In the genomic region with DNA sequence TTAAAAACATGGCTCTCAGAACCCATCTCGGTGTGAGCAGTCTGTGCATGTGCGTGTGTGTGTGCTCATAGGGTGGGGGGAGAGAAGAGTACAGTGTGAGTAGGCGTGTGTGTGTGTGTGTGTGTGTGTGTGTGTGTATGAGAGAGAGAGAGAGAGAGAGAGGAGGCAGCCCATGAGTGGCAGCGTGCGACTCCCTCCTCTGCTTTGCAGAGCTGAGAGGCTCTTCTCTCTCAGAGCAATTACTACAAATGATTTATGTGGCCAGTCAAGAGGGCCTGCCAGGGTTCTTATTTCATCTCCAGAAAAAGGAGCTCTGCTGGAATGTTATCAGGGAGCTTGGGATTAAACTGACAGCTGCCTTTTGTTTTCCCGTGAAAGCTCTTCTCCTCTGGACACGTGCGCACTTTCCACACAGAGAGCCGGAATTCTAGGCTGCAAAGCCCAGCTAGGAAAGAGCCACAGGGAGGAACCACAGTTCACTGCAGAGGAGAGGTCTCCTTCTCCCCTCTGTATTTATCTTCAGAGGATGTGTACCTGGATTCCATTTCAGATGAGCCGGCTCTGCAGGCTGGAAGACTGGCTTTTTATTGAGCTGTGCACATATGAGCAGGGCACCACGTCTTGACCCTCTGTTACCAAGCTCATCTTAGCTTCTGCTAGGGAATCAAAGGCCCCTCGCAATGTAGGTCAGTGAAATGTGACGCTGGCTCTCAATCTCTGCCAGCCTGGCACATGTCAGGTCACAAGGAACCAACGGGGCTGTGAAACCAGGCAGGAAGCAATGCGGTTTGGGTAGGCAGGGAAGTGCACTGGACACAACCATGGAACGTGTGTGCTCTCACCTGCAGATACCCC, we compare ENCODE assay signal across 8 mouse cellular contexts.
DNase-seq lines count a peak whose midpoint lies in the region; ATAC-seq lines count a peak whose summit lies in the region.

No protein-coding gene starts in this region.

- no peak for DNase-seq in lung, adult 18-20 months
- peak; percentile 83 for DNase-seq in embryonic facial prominence, embryonic 14.5 days (ENCODE audit: low spot score)
- DNase-seq in hindbrain, embryonic 11.5 days (ENCODE audit: low spot score), result no peak
- DNase-seq in testis, postnatal 10 days (ENCODE audit: low spot score), result no peak
- no peak for DNase-seq in T-cell, adult 2 months (ENCODE audit: low spot score)

- H3K4me3 ChIP-seq in lung, embryonic 16.5 days (ENCODE audit: low read length), result no peak overlapping the region
- no peak overlapping the region for H3K4me3 ChIP-seq in embryonic facial prominence, embryonic 14.5 days (ENCODE audit: low read depth, low read length)
- H3K4me3 ChIP-seq in hindbrain, embryonic 11.5 days (ENCODE audit: low read depth, low read length), result no peak overlapping the region
- H3K4me3 ChIP-seq in macrophage (ENCODE audit: inconsistent target), result no peak overlapping the region
- no peak overlapping the region for H3K4me3 ChIP-seq in stomach, embryonic 16.5 days (replicated peaks; ENCODE audit: low read length)

- 0 out of 2 replicates have a peak overlapping the region, but pooled peaks have one; percentile 39 for H3K9ac ChIP-seq in lung, embryonic 16.5 days (ENCODE audit: low read length)
- peak overlapping the region; percentile 34; the same call in 1 of the 2 replicates for H3K9ac ChIP-seq in embryonic facial prominence, embryonic 14.5 days (ENCODE audit: low read depth, low read length)
- no peak overlapping the region for H3K9ac ChIP-seq in hindbrain, embryonic 11.5 days (ENCODE audit: low read depth, low read length)
- H3K9ac ChIP-seq in stomach, embryonic 16.5 days (ENCODE audit: low read length), result no peak overlapping the region; the same call in 1 of the 2 replicates

- peak overlapping the region; percentile 68 for H3K27ac ChIP-seq in lung, embryonic 16.5 days (ENCODE audit: low read length)
- peak overlapping the region; percentile 49 for H3K27ac ChIP-seq in embryonic facial prominence, embryonic 14.5 days (replicated peaks; ENCODE audit: low read depth, low read length)
- H3K27ac ChIP-seq in hindbrain, embryonic 11.5 days (ENCODE audit: low read depth, low read length), result peak overlapping the region; percentile 61
- H3K27ac ChIP-seq in macrophage, result peak overlapping the region; percentile 24; the same call in 1 of the 2 replicates
- peak overlapping the region; percentile 29; the same call in 1 of the 2 replicates for H3K27ac ChIP-seq in stomach, embryonic 16.5 days (ENCODE audit: low read length)

- 13% methylated on average over 16 of the region's 16 CpGs for WGBS in lung, embryonic 16.5 days
- 27% methylated on average over 16 of the region's 16 CpGs for WGBS in embryonic facial prominence, embryonic 14.5 days
- WGBS in hindbrain, embryonic 11.5 days, result 35% methylated on average over 16 of the region's 16 CpGs
- 57% methylated on average over 14 of the region's 16 CpGs for whole genome bisulfite sequencing in macrophage (ENCODE audit: missing documents)
- 21% methylated on average over 16 of the region's 16 CpGs for WGBS in stomach, embryonic 16.5 days

- no peaks in the 10 kb centered on the region for H3K27me3 ChIP-seq in lung, embryonic 16.5 days (ENCODE audit: control insufficient read depth, insufficient read depth, low read depth, low read length)
- no peaks in the 10 kb centered on the region for H3K27me3 ChIP-seq in embryonic facial prominence, embryonic 14.5 days (replicated peaks; ENCODE audit: control insufficient read depth, insufficient read depth, low read length)
- no peaks in the 10 kb centered on the region for H3K27me3 ChIP-seq in hindbrain, embryonic 11.5 days (ENCODE audit: control insufficient read depth, insufficient read depth, low read length)
- no peaks in the 10 kb centered on the region for H3K27me3 ChIP-seq in stomach, embryonic 16.5 days (ENCODE audit: control insufficient read depth, insufficient read depth, low read length)

- no peaks in the 10 kb centered on the region for H3K36me3 ChIP-seq in lung, embryonic 16.5 days (ENCODE audit: control insufficient read depth, insufficient read depth, low read length)
- no peaks in the 10 kb centered on the region for H3K36me3 ChIP-seq in embryonic facial prominence, embryonic 14.5 days (ENCODE audit: control insufficient read depth, insufficient read depth, low read length)
- H3K36me3 ChIP-seq in hindbrain, embryonic 11.5 days (ENCODE audit: control insufficient read depth, insufficient read depth, low read length), result no peaks in the 10 kb centered on the region
- no peaks in the 10 kb centered on the region for H3K36me3 ChIP-seq in macrophage (ENCODE audit: inconsistent target)
- H3K36me3 ChIP-seq in stomach, embryonic 16.5 days (ENCODE audit: control insufficient read depth, insufficient read depth, low read length), result no peaks in the 10 kb centered on the region

- H3K79me2 ChIP-seq in macrophage (ENCODE audit: inconsistent target), result no peaks in the 10 kb centered on the region

- peak overlapping the region; percentile 16; the same call in 1 of the 2 replicates for H3K4me2 ChIP-seq in lung, embryonic 16.5 days (ENCODE audit: low read depth, low read length)
- H3K4me2 ChIP-seq in embryonic facial prominence, embryonic 14.5 days (ENCODE audit: low read depth, low read length), result peak overlapping the region; percentile 24; the same call in 1 of the 2 replicates
- no peak overlapping the region for H3K4me2 ChIP-seq in hindbrain, embryonic 11.5 days (replicated peaks; ENCODE audit: low read depth, low read length)
- no peak overlapping the region for H3K4me2 ChIP-seq in stomach, embryonic 16.5 days (ENCODE audit: low read depth, low read length)

- peak; percentile 77 for ATAC-seq in lung, embryonic 16.5 days (ENCODE audit: low read depth)
- ATAC-seq in embryonic facial prominence, embryonic 14.5 days (ENCODE audit: low read depth), result peak; percentile 80
- ATAC-seq in hindbrain, embryonic 11.5 days (ENCODE audit: low FRiP score), result peak; percentile 75
- ATAC-seq in stomach, embryonic 16.5 days (ENCODE audit: insufficient read depth, low FRiP score), result peak; percentile 58; the same call in 1 of the 2 replicates

- no peaks in the 10 kb centered on the region for H3K9me3 ChIP-seq in lung, embryonic 16.5 days (ENCODE audit: control insufficient read depth, low read length)
- H3K9me3 ChIP-seq in embryonic facial prominence, embryonic 14.5 days (ENCODE audit: control insufficient read depth, low read length), result no peaks in the 10 kb centered on the region
- H3K9me3 ChIP-seq in hindbrain, embryonic 11.5 days (ENCODE audit: control insufficient read depth, low read length), result no peaks in the 10 kb centered on the region
- H3K9me3 ChIP-seq in stomach, embryonic 16.5 days (replicated peaks; ENCODE audit: control insufficient read depth, low read length), result no peaks in the 10 kb centered on the region

- peaks cover 15% of the 10 kb centered on the region for H3K4me1 ChIP-seq in lung, embryonic 16.5 days (replicated peaks; ENCODE audit: control insufficient read depth, insufficient read depth, low read length)
- peaks cover 9% of the 10 kb centered on the region; the same call in 1 of the 2 replicates for H3K4me1 ChIP-seq in embryonic facial prominence, embryonic 14.5 days (ENCODE audit: control insufficient read depth, insufficient read depth, low read length)
- peaks cover 5% of the 10 kb centered on the region for H3K4me1 ChIP-seq in hindbrain, embryonic 11.5 days (replicated peaks; ENCODE audit: control insufficient read depth, insufficient read depth, low read length)
- H3K4me1 ChIP-seq in stomach, embryonic 16.5 days (ENCODE audit: control insufficient read depth, insufficient read depth, low read length), result peaks cover 14% of the 10 kb centered on the region

Comparison
In these comparisons a context has a peak if more than half of its experiments do, and no peak if none do; other contexts are left out.
1. H3K4me2 ChIP-seq: peak in lung, embryonic 16.5 days (single experiment) and embryonic facial prominence, embryonic 14.5 days (single experiment); none in hindbrain, embryonic 11.5 days (single experiment) and stomach, embryonic 16.5 days (single experiment).
2. H3K9ac ChIP-seq: peak in lung, embryonic 16.5 days (single experiment) and embryonic facial prominence, embryonic 14.5 days (single experiment); none in hindbrain, embryonic 11.5 days (single experiment) and stomach, embryonic 16.5 days (single experiment).
3. Peak in every context shown above with its lines, with median percentiles within 50 percentile points of each other: ATAC-seq and H3K27ac ChIP-seq.